Mouse (Mus musculus): ENCODE results near the gene Lrrc8e. TPM values are rescaled to one million over a fixed set of nuclear protein-coding genes. Genes with fewer than 3 reads are reported as not detected.

The Lrrc8e gene
- polyA plus RNA-seq, 1 experiment = 0.16 TPM

DNA sequence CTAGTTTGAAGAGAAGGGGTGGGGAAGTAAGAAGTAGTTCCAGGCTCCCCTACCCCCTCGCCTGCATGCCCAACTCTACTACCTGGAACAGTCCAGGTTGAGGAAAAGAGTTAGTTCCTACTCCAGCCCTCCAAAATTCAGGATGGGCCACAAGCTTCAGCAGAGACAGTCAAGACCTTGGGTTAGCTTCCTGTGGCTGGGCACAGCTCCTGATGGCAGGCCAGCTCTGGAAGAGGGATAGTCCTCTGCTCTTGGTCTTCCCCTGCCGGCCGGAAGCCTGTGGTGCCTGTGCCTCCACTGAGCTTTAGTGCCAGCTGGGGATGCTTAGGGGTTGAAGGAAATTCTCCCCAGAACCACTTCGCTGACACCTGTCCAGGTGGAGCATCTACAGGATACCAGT is 304 bp upstream of the Lrrc8e start:
- no peak overlapping the region for H3K27ac ChIP-seq (ENCODE audit: control insufficient read depth, insufficient read depth, low read depth, low read length)
- H3K4me3 ChIP-seq (ENCODE audit: control insufficient read depth, low read depth, low read length) = no peak overlapping the region; the same call in 1 of the 2 replicates
- H3K27me3 ChIP-seq (ENCODE audit: control insufficient read depth, insufficient read depth, low read length) = no peaks in the 10 kb centered on the region
- TF ChIP-seq CTCF (IDR thresholded peaks at IDR 0.05; ENCODE audit: control insufficient read depth, insufficient read depth, insufficient replicate concordance, low read depth, low read length) (0 out of 2 replicates have a peak, but pooled peaks have one; percentile 3), POLR2A (IDR thresholded peaks at IDR 0.05; ENCODE audit: control insufficient read depth, low read depth, low read length) (no peak)
- no peaks in the 10 kb centered on the region for H3K36me3 ChIP-seq (ENCODE audit: control insufficient read depth, insufficient read depth, low read length)
- H3K4me1 ChIP-seq (ENCODE audit: control insufficient read depth, insufficient read depth, low read length) = peaks cover 11% of the 10 kb centered on the region

DNA sequence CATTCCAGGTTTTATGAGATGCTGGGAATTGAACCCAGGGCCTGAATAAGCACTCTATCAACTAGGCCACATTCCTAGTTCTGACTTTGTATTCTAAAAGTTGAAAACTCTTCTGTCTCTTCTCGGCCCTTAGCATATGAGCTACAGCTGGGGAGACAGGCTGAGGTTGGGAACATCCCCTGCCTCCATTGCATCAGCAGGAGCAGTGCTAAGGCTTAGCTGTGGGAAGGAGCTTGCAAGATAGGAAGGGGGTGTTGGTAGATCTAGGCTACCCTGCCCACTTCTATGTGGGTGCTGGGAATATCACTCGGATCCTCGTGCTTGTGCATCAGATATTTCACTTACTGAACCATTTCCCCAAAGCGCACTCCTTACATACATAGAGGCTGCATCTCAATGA is 1.3 kb downstream of the Lrrc8e start:
- TF ChIP-seq CTCF (IDR thresholded peaks at IDR 0.05; ENCODE audit: control insufficient read depth, insufficient read depth, insufficient replicate concordance, low read depth, low read length) (no peak), POLR2A (IDR thresholded peaks at IDR 0.05; ENCODE audit: control insufficient read depth, low read depth, low read length) (no peak)
- Histone ChIP-seq H3K36me3 (ENCODE audit: control insufficient read depth, insufficient read depth, low read length) (no peaks in the 10 kb centered on the region), H3K27me3 (ENCODE audit: control insufficient read depth, insufficient read depth, low read length) (no peaks in the 10 kb centered on the region), H3K27ac (ENCODE audit: control insufficient read depth, insufficient read depth, low read depth, low read length) (no peak overlapping the region), H3K4me3 (ENCODE audit: control insufficient read depth, low read depth, low read length) (no peak overlapping the region), H3K4me1 (ENCODE audit: control insufficient read depth, insufficient read depth, low read length) (peaks cover 11% of the 10 kb centered on the region)

DNA sequence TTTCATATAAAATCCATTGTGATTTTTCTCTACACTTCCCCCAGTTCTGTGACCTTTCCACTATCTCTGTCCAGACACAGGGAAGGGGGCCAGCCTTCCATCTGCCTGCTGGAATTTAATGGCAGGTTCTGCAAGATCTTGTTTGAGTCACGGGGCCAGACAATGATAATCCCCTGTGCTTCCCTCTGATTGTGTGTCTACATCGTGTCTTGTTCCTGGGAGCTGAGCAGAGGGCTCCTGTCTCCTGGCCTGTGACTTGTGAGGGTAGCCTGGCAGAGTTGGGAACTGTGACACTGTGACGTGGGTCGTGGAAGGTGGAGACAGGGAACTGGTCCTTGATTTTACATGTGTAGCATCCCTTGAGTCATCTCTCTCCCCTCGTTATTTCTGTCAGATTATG is 3.2 kb downstream of the Lrrc8e start:
- H3K36me3 ChIP-seq (ENCODE audit: control insufficient read depth, insufficient read depth, low read length) = no peaks in the 10 kb centered on the region
- TF ChIP-seq POLR2A (IDR thresholded peaks at IDR 0.05; ENCODE audit: control insufficient read depth, low read depth, low read length) = no peak
- no peak for TF ChIP-seq CTCF (IDR thresholded peaks at IDR 0.05; ENCODE audit: control insufficient read depth, insufficient read depth, insufficient replicate concordance, low read depth, low read length)
- no peak overlapping the region for H3K27ac ChIP-seq (ENCODE audit: control insufficient read depth, insufficient read depth, low read depth, low read length)
- H3K4me1 ChIP-seq (ENCODE audit: control insufficient read depth, insufficient read depth, low read length) = peaks cover 11% of the 10 kb centered on the region
- no peak overlapping the region for H3K4me3 ChIP-seq (ENCODE audit: control insufficient read depth, low read depth, low read length)
- H3K27me3 ChIP-seq (ENCODE audit: control insufficient read depth, insufficient read depth, low read length) = no peaks in the 10 kb centered on the region

DNA sequence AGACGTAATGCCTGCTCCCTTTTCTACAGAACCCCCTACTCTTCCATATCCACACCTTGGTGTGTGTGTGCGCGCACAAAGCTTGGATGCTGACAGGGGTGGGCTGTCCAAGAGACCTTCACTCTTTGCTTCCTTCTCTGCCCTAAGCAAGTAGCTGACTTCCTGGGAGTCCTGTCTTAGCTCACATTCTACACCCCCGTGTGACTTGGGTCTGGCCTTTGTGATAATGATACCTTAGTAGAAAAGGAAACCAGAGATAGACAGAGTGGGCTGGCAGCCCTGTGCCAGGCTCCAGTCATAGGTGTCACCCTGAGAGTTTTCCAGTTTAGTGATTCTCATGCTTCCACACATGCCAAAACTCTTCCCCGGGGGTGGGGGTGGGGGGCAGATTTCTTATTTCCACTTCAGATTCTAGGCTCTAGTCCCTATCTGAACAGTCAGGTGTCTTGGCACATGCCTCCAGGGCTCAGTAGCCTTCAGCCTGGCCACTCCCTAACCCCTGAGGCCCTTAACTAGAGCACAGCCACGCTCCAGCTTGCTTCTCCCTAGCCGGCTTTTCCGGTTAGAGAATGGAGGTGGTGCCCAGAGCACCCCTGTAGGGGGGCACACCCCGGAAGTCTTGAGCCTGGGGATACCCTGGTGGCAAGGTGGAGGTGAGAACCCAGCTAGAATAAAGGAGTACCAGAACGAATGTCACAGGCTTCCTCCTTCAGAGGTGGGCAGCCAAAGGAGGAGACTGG is 4.2 kb downstream of the Lrrc8e start:
- Histone ChIP-seq H3K27me3 (ENCODE audit: control insufficient read depth, insufficient read depth, low read length) (no peaks in the 10 kb centered on the region), H3K36me3 (ENCODE audit: control insufficient read depth, insufficient read depth, low read length) (no peaks in the 10 kb centered on the region), H3K4me3 (ENCODE audit: control insufficient read depth, low read depth, low read length) (no peak overlapping the region), H3K4me1 (ENCODE audit: control insufficient read depth, insufficient read depth, low read length) (peaks cover 11% of the 10 kb centered on the region), H3K27ac (ENCODE audit: control insufficient read depth, insufficient read depth, low read depth, low read length) (no peak overlapping the region)
- TF ChIP-seq POLR2A (IDR thresholded peaks at IDR 0.05; ENCODE audit: control insufficient read depth, low read depth, low read length) (no peak), CTCF (IDR thresholded peaks at IDR 0.05; ENCODE audit: control insufficient read depth, insufficient read depth, insufficient replicate concordance, low read depth, low read length) (no peak)

DNA sequence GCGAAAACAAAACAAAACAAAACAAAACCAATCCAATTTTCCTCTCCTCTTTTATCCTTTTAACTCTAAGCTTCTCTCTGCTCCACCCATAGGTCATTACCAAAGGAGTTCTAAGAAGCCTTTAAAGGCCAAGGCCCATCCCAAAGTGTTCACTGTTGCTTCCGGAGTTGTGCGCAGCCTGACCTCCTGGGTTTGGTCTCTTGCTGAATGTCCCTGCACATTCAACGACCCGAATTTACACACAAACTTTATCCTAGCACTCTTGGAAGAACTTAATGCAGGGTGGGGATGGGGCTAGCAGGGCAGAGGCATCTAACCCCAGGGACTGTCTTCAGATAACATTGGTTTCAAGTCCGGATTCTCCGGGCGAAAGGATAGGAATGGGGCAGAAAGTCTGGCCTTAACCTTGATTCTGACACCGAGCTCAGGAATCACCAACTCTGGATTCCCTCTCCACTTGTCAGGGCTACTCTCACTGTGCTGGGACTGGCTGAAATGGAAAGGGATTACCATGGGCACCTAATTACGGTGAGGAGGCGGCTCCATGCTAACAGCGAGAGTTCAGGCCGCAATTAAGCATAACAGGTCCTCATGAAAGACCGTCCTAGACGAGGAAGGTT is 11.3 kb downstream of the Lrrc8e start:
- H3K27me3 ChIP-seq (ENCODE audit: control insufficient read depth, insufficient read depth, low read length) = no peaks in the 10 kb centered on the region
- TF ChIP-seq CTCF (IDR thresholded peaks at IDR 0.05; ENCODE audit: control insufficient read depth, insufficient read depth, insufficient replicate concordance, low read depth, low read length) (no peak), POLR2A (IDR thresholded peaks at IDR 0.05; ENCODE audit: control insufficient read depth, low read depth, low read length) (no peak)
- no peaks in the 10 kb centered on the region for H3K36me3 ChIP-seq (ENCODE audit: control insufficient read depth, insufficient read depth, low read length)
- peaks cover 3% of the 10 kb centered on the region; the same call in 1 of the 2 replicates for H3K4me1 ChIP-seq (ENCODE audit: control insufficient read depth, insufficient read depth, low read length)
- H3K27ac ChIP-seq (ENCODE audit: control insufficient read depth, insufficient read depth, low read depth, low read length) = peak overlapping the region; percentile 95
- peak overlapping the region; percentile 96 for H3K4me3 ChIP-seq (ENCODE audit: control insufficient read depth, low read depth, low read length)

DNA sequence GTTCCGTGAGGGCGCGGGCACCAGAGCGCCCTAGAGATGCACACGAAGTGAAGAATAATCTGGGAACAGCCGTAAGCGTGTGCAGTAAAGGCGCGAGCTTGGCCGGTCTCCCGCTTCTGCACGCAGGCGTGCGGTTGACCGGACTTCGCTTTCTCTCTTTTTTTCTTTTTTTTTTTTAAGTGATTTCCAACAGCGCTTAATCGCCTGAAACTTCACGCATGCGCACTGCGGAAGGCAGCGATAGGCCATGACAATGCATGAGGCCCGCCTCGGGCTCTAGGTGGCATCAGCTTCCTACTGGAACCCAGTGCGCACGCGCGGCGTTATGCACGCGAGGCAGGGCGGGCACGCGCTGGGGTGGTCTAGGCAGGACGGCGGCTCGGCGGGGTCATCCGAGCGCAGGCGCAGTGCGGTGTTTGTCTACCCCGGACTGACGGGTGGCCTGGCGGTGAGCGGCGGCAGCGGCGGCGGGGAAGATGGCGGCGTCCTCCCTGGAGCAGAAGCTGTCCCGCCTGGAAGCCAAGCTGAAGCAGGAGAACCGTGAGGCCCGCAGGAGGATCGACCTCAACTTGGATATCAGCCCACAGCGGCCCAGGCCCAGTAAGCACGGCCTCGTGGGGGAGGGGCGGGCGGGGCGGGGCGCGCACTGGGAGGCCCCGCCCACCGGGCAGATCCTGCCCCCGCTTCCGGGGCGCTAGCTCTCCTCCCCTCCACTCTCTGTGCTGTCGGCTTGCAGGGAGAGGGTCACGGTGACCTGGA is 12.0 kb downstream of the Lrrc8e start, which contains the start of the genes Map2k7 and Gm49320:
TSS of gene Map2k7 (plus strand) at position 307 of the 759 bp plus-strand sequence.
TSS of gene Gm49320 (plus strand) at position 432 of the 759 bp plus-strand sequence.
- no peaks in the 10 kb centered on the region for H3K27me3 ChIP-seq (ENCODE audit: control insufficient read depth, insufficient read depth, low read length)
- H3K36me3 ChIP-seq (ENCODE audit: control insufficient read depth, insufficient read depth, low read length) = no peaks in the 10 kb centered on the region
- TF ChIP-seq CTCF (IDR thresholded peaks at IDR 0.05; ENCODE audit: control insufficient read depth, insufficient read depth, insufficient replicate concordance, low read depth, low read length) (no peak; the same call in 1 of the 2 replicates), POLR2A (IDR thresholded peaks at IDR 0.05; ENCODE audit: control insufficient read depth, low read depth, low read length) (peak; percentile 45; the same call in 1 of the 2 replicates)
- peak within 1 kb of the TSS; percentile 95 for H3K27ac ChIP-seq (ENCODE audit: control insufficient read depth, insufficient read depth, low read depth, low read length)
- peak within 1 kb of the TSS; percentile 96 for H3K4me3 ChIP-seq (ENCODE audit: control insufficient read depth, low read depth, low read length)
- peaks cover 3% of the 10 kb centered on the region; the same call in 1 of the 2 replicates for H3K4me1 ChIP-seq (ENCODE audit: control insufficient read depth, insufficient read depth, low read length)

All from testis, adult 2 months (tissue).